Mouse (Mus musculus): ENCODE results near the gene Zcchc7. TPM values are rescaled to one million over a fixed set of nuclear protein-coding genes. Genes with fewer than 3 reads are reported as not detected.
A peak's percentile ranks its signal among the peaks of the same experiment; 100 is the strongest.
"Not testable (repeated sequence)": the region's sequence is repeated elsewhere in the genome, so short reads cannot be mapped to it uniquely, and the experiment has no call there.

Zcchc7 gene
- polyA plus RNA-seq, 1 experiment from 2014 or later: 36.1 TPM

DNA sequence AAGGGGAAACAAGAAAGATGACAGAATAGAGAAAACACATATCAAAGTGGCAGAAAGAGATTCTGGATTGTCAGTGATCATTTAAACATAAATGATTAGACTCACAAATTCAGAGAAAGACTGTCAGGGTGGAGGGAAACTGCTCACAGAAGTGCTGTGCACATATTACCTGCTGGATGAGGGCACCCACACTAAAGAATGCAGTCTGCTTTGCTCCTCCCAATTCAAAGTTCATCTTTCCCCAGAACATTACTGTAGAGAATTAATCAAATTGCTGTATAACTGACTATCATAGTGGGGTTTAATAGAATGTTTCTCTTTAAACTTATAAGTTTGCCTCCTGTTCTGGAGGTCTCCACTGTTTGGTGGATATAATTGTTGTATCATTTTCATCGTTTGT is 15.2 kb upstream of the Zcchc7 start:
- no peak overlapping the region for H3K9ac ChIP-seq (ENCODE audit: low read depth, low read length)
- 86% methylated on average over 1 of the region's 1 CpGs for WGBS

DNA sequence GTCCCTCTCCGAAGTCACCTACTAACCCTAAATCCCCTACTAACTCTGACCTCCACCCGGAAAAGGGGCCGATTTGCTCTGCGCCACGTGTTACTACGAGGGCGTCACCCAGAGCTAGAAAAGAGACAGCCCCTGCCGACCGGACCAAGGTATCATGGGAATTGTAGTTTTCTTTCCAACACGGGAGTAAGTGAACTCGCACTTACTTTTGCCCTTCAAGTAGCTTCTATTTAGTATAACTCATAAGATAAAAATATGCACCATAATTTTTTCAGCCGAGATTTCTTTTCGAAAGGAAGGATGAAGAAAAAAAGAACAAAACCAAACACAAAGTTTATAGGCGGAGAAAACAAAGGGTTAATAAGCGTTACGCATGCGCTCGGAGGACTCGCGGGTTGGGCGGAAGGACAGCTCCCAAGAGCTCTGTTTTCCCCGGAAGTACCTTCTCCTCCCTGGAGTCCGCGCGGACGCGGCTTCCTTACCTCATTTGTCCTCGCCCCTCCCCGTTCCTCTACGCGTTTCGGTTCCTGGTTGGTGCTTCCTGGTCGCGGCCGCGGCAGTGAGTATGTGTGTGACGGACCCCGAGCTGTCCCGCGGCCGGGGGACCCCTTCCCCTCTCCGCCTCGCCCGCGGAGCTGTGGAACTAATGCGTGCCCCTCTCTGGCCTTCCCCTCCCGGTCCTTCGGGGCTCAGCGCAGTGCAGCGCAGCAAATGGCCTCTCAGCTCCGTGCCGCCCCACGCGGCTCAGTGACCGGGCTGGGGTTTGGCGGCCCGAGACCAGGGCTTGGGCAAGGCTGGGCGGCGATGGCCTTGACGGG is 666 bp downstream of the Zcchc7 start:
- WGBS: under 1% methylated on average over 58 of the region's 60 CpGs
- no peaks in the 10 kb centered on the region for H3K36me3 ChIP-seq (ENCODE audit: control insufficient read depth, insufficient read depth, low read length)
- H3K4me3 ChIP-seq (ENCODE audit: low read length): peak overlapping the region; percentile 86
- peak; percentile 99 for ATAC-seq
- H3K27me3 ChIP-seq (replicated peaks; ENCODE audit: control insufficient read depth, insufficient read depth, low read length): no peaks in the 10 kb centered on the region
- H3K9ac ChIP-seq (ENCODE audit: low read depth, low read length): peak overlapping the region; percentile 94
- H3K4me1 ChIP-seq (ENCODE audit: control insufficient read depth, insufficient read depth, low read depth, low read length): peaks cover 6% of the 10 kb centered on the region
- H3K4me2 ChIP-seq (ENCODE audit: low read length): peak overlapping the region; percentile 81
- no peaks in the 10 kb centered on the region for H3K9me3 ChIP-seq (ENCODE audit: control insufficient read depth, low read length)
- peak overlapping the region; percentile 91 for H3K27ac ChIP-seq (ENCODE audit: low read depth, low read length)

More for the DNA sequence above, 15.2 kb upstream of the Zcchc7 start:
- Histone ChIP-seq H3K4me2 (ENCODE audit: low read length) (no peak overlapping the region), H3K27ac (ENCODE audit: low read depth, low read length) (no peak overlapping the region), H3K4me1 (ENCODE audit: control insufficient read depth, insufficient read depth, low read depth, low read length) (no peaks in the 10 kb centered on the region), H3K9me3 (ENCODE audit: control insufficient read depth, low read length) (peaks cover 7% of the 10 kb centered on the region), H3K4me3 (ENCODE audit: low read length) (no peak overlapping the region), H3K27me3 (replicated peaks; ENCODE audit: control insufficient read depth, insufficient read depth, low read length) (no peaks in the 10 kb centered on the region), H3K36me3 (ENCODE audit: control insufficient read depth, insufficient read depth, low read length) (no peaks in the 10 kb centered on the region)
- ATAC-seq: no peak

DNA sequence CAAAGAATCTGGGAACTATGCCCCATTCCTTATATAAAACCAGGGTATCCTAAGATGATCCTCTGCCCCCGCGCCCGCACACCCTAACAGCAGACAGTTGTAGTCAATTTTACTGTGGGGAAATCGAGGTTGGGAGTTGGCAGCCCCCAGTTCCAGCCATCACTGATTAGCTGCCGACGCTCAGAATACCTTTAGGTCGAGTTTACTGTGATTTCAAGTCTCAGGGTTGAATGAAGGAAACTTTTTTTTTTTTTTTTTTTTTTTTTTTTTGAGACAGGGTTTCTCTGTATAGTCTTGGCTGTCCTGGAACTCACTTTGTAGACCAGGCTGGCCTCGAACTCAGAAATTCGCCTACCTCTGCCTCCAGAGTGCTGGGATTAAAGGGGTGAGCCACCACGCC is 1.5 kb downstream of the Zcchc7 start:
- not testable (repeated sequence) for H3K4me1 ChIP-seq (ENCODE audit: control insufficient read depth, insufficient read depth, low read depth, low read length); H3K36me3 ChIP-seq (ENCODE audit: control insufficient read depth, insufficient read depth, low read length); ATAC-seq; H3K9me3 ChIP-seq (ENCODE audit: control insufficient read depth, low read length); H3K27me3 ChIP-seq (replicated peaks; ENCODE audit: control insufficient read depth, insufficient read depth, low read length)
- 9% methylated on average over 10 of the region's 10 CpGs for WGBS
- H3K9ac ChIP-seq (ENCODE audit: low read depth, low read length): peak overlapping the region; percentile 94
- peak overlapping the region; percentile 81 for H3K4me2 ChIP-seq (ENCODE audit: low read length)
- H3K4me3 ChIP-seq (ENCODE audit: low read length): peak overlapping the region; percentile 86
- peak overlapping the region; percentile 91 for H3K27ac ChIP-seq (ENCODE audit: low read depth, low read length)

DNA sequence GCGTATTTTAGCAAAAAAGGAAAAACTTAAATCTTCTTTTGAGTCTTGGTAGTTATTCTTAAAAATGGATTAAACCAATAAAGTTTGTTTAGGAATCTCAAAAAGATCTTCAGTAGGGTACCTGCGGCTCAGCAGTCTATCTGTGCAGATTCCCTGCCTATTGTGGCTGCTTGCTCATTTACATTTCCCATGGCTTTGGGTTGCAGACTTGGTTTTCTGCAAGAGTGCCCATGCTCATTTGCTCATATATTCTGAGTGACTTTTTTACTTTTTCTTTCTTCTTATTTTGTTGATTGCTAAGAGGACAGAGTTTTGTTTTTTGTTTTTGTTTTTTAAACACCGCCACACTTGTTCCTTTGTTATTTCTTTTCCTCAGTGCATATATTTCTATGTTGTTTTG is 19.2 kb downstream of the Zcchc7 start:
- ATAC-seq: no peak
- Histone ChIP-seq H3K36me3 (ENCODE audit: control insufficient read depth, insufficient read depth, low read length) (no peaks in the 10 kb centered on the region), H3K4me3 (ENCODE audit: low read length) (no peak overlapping the region), H3K4me2 (ENCODE audit: low read length) (no peak overlapping the region), H3K27me3 (replicated peaks; ENCODE audit: control insufficient read depth, insufficient read depth, low read length) (no peaks in the 10 kb centered on the region), H3K27ac (ENCODE audit: low read depth, low read length) (no peak overlapping the region), H3K4me1 (ENCODE audit: control insufficient read depth, insufficient read depth, low read depth, low read length) (no peaks in the 10 kb centered on the region), H3K9me3 (ENCODE audit: control insufficient read depth, low read length) (no peaks in the 10 kb centered on the region), H3K9ac (ENCODE audit: low read depth, low read length) (no peak overlapping the region)
- 68% methylated on average over 3 of the region's 3 CpGs for WGBS

DNA sequence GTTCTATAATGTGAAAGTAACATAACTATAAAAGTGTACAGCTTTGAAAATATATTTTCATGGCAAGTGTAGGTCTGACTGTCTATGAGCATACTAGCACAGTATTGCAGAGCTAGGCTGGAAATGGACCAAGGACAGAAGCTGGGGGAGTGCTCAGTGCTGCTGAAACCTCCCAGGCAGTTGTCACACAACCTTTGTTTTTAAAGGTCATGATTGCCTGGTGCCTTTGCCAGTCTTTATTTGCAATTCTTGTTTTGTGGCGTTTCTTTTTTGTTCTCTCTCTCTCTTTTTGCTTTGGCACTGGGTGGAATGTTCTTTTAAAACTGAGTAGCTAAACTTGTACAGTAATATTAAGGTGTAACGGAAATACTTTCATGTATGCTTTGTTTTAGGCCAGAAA is 21.0 kb downstream of the Zcchc7 start:
- no peaks in the 10 kb centered on the region for H3K4me1 ChIP-seq (ENCODE audit: control insufficient read depth, insufficient read depth, low read depth, low read length)
- WGBS: 45% methylated on average over 2 of the region's 2 CpGs
- no peaks in the 10 kb centered on the region for H3K9me3 ChIP-seq (ENCODE audit: control insufficient read depth, low read length)
- no peak for ATAC-seq
- H3K27ac ChIP-seq (ENCODE audit: low read depth, low read length): no peak overlapping the region
- no peak overlapping the region for H3K9ac ChIP-seq (ENCODE audit: low read depth, low read length)
- H3K36me3 ChIP-seq (ENCODE audit: control insufficient read depth, insufficient read depth, low read length): no peaks in the 10 kb centered on the region
- no peaks in the 10 kb centered on the region for H3K27me3 ChIP-seq (replicated peaks; ENCODE audit: control insufficient read depth, insufficient read depth, low read length)
- no peak overlapping the region for H3K4me3 ChIP-seq (ENCODE audit: low read length)
- H3K4me2 ChIP-seq (ENCODE audit: low read length): no peak overlapping the region

DNA sequence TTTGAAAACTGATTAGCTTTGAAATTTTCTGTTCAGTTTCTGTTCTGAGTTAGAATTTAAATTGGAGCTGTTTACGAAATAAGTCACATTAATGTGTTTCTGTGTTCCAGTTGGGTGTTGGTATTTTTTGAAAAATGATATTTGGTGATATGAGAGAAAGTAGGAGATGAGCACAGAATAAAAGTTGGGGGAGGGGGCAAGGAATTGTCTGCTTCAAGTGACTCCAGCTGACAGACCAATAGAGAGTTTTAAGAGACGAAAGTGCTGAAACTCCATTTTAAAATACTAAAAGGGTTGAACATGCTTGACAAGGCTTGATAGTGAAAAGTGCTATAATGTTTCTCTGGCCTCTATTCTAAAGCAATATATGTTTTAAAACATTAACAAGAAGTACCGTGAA is 21.4 kb downstream of the Zcchc7 start:
- H3K4me1 ChIP-seq (ENCODE audit: control insufficient read depth, insufficient read depth, low read depth, low read length): no peaks in the 10 kb centered on the region
- no peak overlapping the region for H3K9ac ChIP-seq (ENCODE audit: low read depth, low read length)
- no peak for ATAC-seq
- H3K27ac ChIP-seq (ENCODE audit: low read depth, low read length): no peak overlapping the region
- no peaks in the 10 kb centered on the region for H3K36me3 ChIP-seq (ENCODE audit: control insufficient read depth, insufficient read depth, low read length)
- H3K4me2 ChIP-seq (ENCODE audit: low read length): no peak overlapping the region
- H3K4me3 ChIP-seq (ENCODE audit: low read length): no peak overlapping the region
- no peaks in the 10 kb centered on the region for H3K9me3 ChIP-seq (ENCODE audit: control insufficient read depth, low read length)
- H3K27me3 ChIP-seq (replicated peaks; ENCODE audit: control insufficient read depth, insufficient read depth, low read length): no peaks in the 10 kb centered on the region
- 82% methylated on average over 3 of the region's 3 CpGs for WGBS

DNA sequence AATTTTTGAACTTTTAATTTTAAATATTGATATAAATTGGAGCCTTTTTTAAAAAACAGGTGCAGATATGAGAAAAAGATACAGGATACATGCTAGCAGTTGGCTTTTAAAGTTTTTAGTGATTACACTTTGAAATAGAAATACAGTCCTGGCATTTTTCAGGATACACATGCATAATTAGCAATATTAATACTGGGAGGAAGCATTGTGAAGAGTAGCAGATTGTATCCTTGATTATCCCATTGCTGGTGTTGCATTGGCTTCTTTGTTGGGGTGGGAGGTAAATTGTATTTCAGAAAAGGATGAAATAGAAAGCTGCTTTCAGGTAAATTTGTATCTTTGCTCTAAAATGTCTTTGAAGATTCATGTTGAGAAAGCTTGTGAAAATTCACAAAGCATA is 22.0 kb downstream of the Zcchc7 start:
- H3K27me3 ChIP-seq (replicated peaks; ENCODE audit: control insufficient read depth, insufficient read depth, low read length): no peaks in the 10 kb centered on the region
- no peaks in the 10 kb centered on the region for H3K4me1 ChIP-seq (ENCODE audit: control insufficient read depth, insufficient read depth, low read depth, low read length)
- H3K36me3 ChIP-seq (ENCODE audit: control insufficient read depth, insufficient read depth, low read length): no peaks in the 10 kb centered on the region
- H3K9ac ChIP-seq (ENCODE audit: low read depth, low read length): no peak overlapping the region
- no peaks in the 10 kb centered on the region for H3K9me3 ChIP-seq (ENCODE audit: control insufficient read depth, low read length)
- no peak overlapping the region for H3K4me3 ChIP-seq (ENCODE audit: low read length)
- H3K4me2 ChIP-seq (ENCODE audit: low read length): no peak overlapping the region
- ATAC-seq: no peak
- H3K27ac ChIP-seq (ENCODE audit: low read depth, low read length): no peak overlapping the region

DNA sequence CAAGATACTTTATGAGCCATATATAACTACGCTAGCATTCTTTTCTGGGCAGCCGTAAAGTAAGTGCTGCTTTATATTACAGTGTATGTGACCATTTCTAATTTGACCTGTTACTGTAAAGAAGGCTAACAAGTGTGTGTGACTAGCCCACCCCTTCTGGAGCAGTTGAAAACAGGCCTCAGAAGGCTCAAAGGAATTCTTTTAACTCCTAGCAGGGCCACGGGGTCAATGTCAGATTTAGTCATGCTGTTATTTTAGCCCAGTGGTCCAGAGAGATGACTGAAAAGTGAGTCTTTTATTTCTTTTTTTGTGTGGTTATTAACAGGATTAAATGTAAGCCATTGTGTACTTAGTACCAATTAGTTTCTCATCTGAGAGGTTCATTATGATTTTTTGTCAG is 22.6 kb downstream of the Zcchc7 start:
- WGBS: 45% methylated on average over 3 of the region's 3 CpGs
- Histone ChIP-seq H3K4me1 (ENCODE audit: control insufficient read depth, insufficient read depth, low read depth, low read length) (no peaks in the 10 kb centered on the region), H3K27ac (ENCODE audit: low read depth, low read length) (no peak overlapping the region), H3K4me3 (ENCODE audit: low read length) (no peak overlapping the region), H3K4me2 (ENCODE audit: low read length) (no peak overlapping the region), H3K27me3 (replicated peaks; ENCODE audit: control insufficient read depth, insufficient read depth, low read length) (no peaks in the 10 kb centered on the region), H3K9ac (ENCODE audit: low read depth, low read length) (no peak overlapping the region), H3K9me3 (ENCODE audit: control insufficient read depth, low read length) (no peaks in the 10 kb centered on the region), H3K36me3 (ENCODE audit: control insufficient read depth, insufficient read depth, low read length) (no peaks in the 10 kb centered on the region)
- ATAC-seq: no peak

DNA sequence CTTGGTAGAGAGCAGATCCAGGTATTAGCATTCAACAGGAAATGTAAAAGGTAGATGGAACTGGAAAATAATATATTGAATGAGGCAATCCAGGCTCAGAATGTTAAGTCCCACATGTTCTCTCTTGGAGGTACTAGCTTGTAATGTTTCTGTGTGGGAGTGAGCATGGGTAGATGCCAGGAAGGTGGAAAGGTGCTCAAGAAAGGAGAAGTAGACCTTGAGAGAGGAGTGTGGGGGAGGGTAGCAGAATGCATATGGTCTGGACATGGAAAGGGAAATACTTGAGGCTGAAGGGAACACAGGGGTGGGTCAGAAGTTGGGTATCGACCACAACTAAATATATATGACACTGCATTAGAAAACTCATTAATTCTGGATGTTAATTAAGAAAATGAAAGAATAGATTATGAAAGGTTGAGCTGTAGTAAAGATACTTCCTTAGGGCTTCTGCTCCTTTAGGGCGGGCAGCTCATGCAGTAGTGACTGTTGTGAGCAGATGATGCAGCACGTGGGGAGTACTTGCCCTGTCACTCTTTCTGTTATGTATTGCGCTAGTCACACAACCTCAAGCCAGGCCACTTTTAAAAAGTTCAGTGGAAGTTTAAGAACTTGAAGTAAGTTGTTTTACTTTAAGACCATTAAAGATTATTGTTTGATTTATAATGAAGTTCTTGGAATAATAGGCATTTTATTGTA is 24.9 kb downstream of the Zcchc7 start:
- ATAC-seq: no peak
- Histone ChIP-seq H3K9ac (ENCODE audit: low read depth, low read length) (no peak overlapping the region), H3K9me3 (ENCODE audit: control insufficient read depth, low read length) (no peaks in the 10 kb centered on the region), H3K4me3 (ENCODE audit: low read length) (no peak overlapping the region), H3K27ac (ENCODE audit: low read depth, low read length) (no peak overlapping the region), H3K36me3 (ENCODE audit: control insufficient read depth, insufficient read depth, low read length) (no peaks in the 10 kb centered on the region), H3K27me3 (replicated peaks; ENCODE audit: control insufficient read depth, insufficient read depth, low read length) (no peaks in the 10 kb centered on the region), H3K4me2 (ENCODE audit: low read length) (no peak overlapping the region), H3K4me1 (ENCODE audit: control insufficient read depth, insufficient read depth, low read depth, low read length) (no peaks in the 10 kb centered on the region)
- 54% methylated on average over 4 of the region's 4 CpGs for WGBS
